Mouse (Mus musculus) left cerebral cortex, postnatal 14 days (tissue): Measurements from ENCODE around the gene Rreb1. TPM values are rescaled to one million over a fixed set of nuclear protein-coding genes. Genes with fewer than 3 reads are reported as not detected.

ENCODE experiments used
- DNase-seq, 2 experiments: peaks; one replicate each; pipeline ENCODE4 v3.0.0; 2021 to 2022; ENCODE audit warnings: low spot score in 2 of 2, mixed read lengths in 1 of 2
- intact Hi-C: fragments of 180-260 bp; cut with DNase I; formaldehyde crosslinking; loops from one replicate; pipeline ENCODE4 v1.15.1; 2025
- total RNA-seq, 2 experiments: library from RNA; stranded (reverse); gene quantifications; 2 replicates each; pipeline ENCODE4 v1.2.3; 2021

Rreb1 gene
- total RNA-seq, 2 experiments from 2014 or later: 24.0 to 26.3 TPM

GRCm38 (mm10) chr13:37981063-37981462 lies 202.9 kb downstream of the Rreb1 start:
- intact Hi-C loops: loop anchor here (5.0 to 10.0 kb wide), 2 partner anchors 61 to 244 kb away; no protein-coding TSS in a partner anchor

GRCm38 (mm10) chr13:37986166-37986565 lies 208.0 kb downstream of the Rreb1 start:
- intact Hi-C loops: loop anchor here (10.0 kb wide), 1 partner anchor 239 kb away; no protein-coding TSS in a partner anchor
- DNase-seq: no peak

More at GRCm38 (mm10) chr13:37981063-37981462, 202.9 kb downstream of the Rreb1 start:
- DNase-seq: no peak

GRCm38 (mm10) chr13:37989701-37990100 lies 211.5 kb downstream of the Rreb1 start:
- intact Hi-C loops: loop anchor here (5.0 to 10.0 kb wide), 2 partner anchors 68 to 235 kb away; no protein-coding TSS in a partner anchor
- DNase-seq: no peak

GRCm38 (mm10) chr13:37992638-37993371 lies 214.6 kb downstream of the Rreb1 start:
- intact Hi-C loops: loop anchor here (5.0 kb wide), 1 partner anchor 64 kb away; no protein-coding TSS in a partner anchor
- DNase-seq: no peak

- intact Hi-C loops: loop anchor here (5.0 kb wide), 1 partner anchor 64 kb away; no protein-coding TSS in a partner anchor
- DNase-seq: no peak
Observed at GRCm38 (mm10) chr13:37993376-37993703, 215.1 kb downstream of the Rreb1 start.

GRCm38 (mm10) chr13:37993704-37994404 lies 215.7 kb downstream of the Rreb1 start, which contains the start of gene Ssr1:
TSS of gene Ssr1 (minus strand) at chr13:37994217.
- DNase-seq: peak; percentile 96
- intact Hi-C loops: loop anchor here (2.0 to 5.0 kb wide), 2 partner anchors 43 to 63 kb away; partner anchors contain the start of genes Cage1 and Riok1

GRCm38 (mm10) chr13:37994405-37994749 lies 216.2 kb downstream of the Rreb1 start:
- no peak for DNase-seq
- intact Hi-C loops: loop anchor here (2.0 to 5.0 kb wide), 2 partner anchors 42 to 63 kb away; partner anchors contain the start of genes Cage1 and Riok1

GRCm38 (mm10) chr13:37999713-38000112 lies 221.5 kb downstream of the Rreb1 start:
- intact Hi-C loops: no loop called here
- no peak for DNase-seq

Other genes starting within 250 kb of the Rreb1 start
- 10 to 100 TPM; 82.2 to 87.8 TPM for gene Ssr1, start 215.8 kb downstream of the Rreb1 start, total RNA-seq